Mouse (Mus musculus) brain, embryonic 14.5 days (tissue): ENCODE results near the gene Abcg4. TPM values are rescaled to one million over a fixed set of nuclear protein-coding genes. Genes with fewer than 3 reads are reported as not detected.
"Not testable (repeated sequence)": the region's sequence is repeated elsewhere in the genome, so short reads cannot be mapped to it uniquely, and the experiment has no call there.

Experiments
- DNase-seq: peaks from one replicate; pipeline ENCODE4 v3.0.0-alpha.2; 2011; ENCODE audit warnings: low read depth
- CTCF ChIP-seq: fragments of 200-500 bp; IDR thresholded peaks from 2 replicates; pipeline ENCODE4 v1.5.1; 2012; ENCODE audit warnings: inconsistent platforms, mild to moderate bottlenecking, moderate library complexity, borderline replicate concordance; ENCODE audit not compliant: insufficient read depth, insufficient read length; ENCODE audit errors: extremely low read depth
- POLR2A ChIP-seq: fragments of 200-500 bp; IDR thresholded peaks from 2 replicates; pipeline ENCODE4 v1.6.1; 2012; ENCODE audit warnings: mild to moderate bottlenecking, inconsistent platforms, borderline replicate concordance; ENCODE audit not compliant: poor library complexity, insufficient read depth, insufficient read length, severe bottlenecking; ENCODE audit errors: extremely low read depth
- polyA plus RNA-seq: library from polyadenylated mRNA; depleted of rRNA; stranded (reverse); fragments of >200 nt; gene quantifications from 2 replicates; pipeline ENCODE4 v1.2.3, GENCODE M21; 2012

Gene Abcg4
- polyA plus RNA-seq, 1 experiment, result 72.9 TPM

GRCm38 (mm10) chr9:44317452-44317851, 29.0 kb upstream of the Abcg4 start:
- no peak for TF ChIP-seq CTCF
- TF ChIP-seq POLR2A, result no peak

GRCm38 (mm10) chr9:44314910-44315309, 26.5 kb upstream of the Abcg4 start:
- TF ChIP-seq CTCF (no peak), POLR2A (no peak)
- DNase-seq, result no peak

More at GRCm38 (mm10) chr9:44317452-44317851, 29.0 kb upstream of the Abcg4 start:
- no peak for DNase-seq

- no peak for DNase-seq
- TF ChIP-seq CTCF (no peak), POLR2A (no peak)
Observed at GRCm38 (mm10) chr9:44314257-44314547, 25.8 kb upstream of the Abcg4 start.

GRCm38 (mm10) chr9:44313476-44314256, 25.3 kb upstream of the Abcg4 start:
- peak; percentile 54 for DNase-seq
- no peak for TF ChIP-seq POLR2A
- no peak for TF ChIP-seq CTCF

GRCm38 (mm10) chr9:44311136-44312134, 23.0 kb upstream of the Abcg4 start:
- TF ChIP-seq CTCF (no peak), POLR2A (no peak)
- peak; percentile 32 for DNase-seq

- TF ChIP-seq POLR2A (no peak), CTCF (no peak)
- DNase-seq, result no peak
Observed at GRCm38 (mm10) chr9:44310750-44311135, 22.3 kb upstream of the Abcg4 start.

- no peak for TF ChIP-seq CTCF
- TF ChIP-seq POLR2A, result no peak
- no peak for DNase-seq
Observed at GRCm38 (mm10) chr9:44309756-44310155, 21.3 kb upstream of the Abcg4 start.

- TF ChIP-seq CTCF, result no peak
- no peak for DNase-seq
Observed at GRCm38 (mm10) chr9:44307248-44307647, 18.8 kb upstream of the Abcg4 start.

- DNase-seq, result no peak
- no peak for TF ChIP-seq CTCF
- no peak for TF ChIP-seq POLR2A
Observed at GRCm38 (mm10) chr9:44306532-44306931, 18.1 kb upstream of the Abcg4 start.

GRCm38 (mm10) chr9:44305466-44306079, 17.2 kb upstream of the Abcg4 start, which contains the start of gene Hinfp:
TSS of gene Hinfp (minus strand) at chr9:44305671.
- DNase-seq, result peak; percentile 100
- no peak for TF ChIP-seq CTCF
- TF ChIP-seq POLR2A, result peak; percentile 93; the same call in 1 of the 2 replicates

GRCm38 (mm10) chr9:44300001-44300400, 11.6 kb upstream of the Abcg4 start:
- not testable (repeated sequence) for DNase-seq

GRCm38 (mm10) chr9:44292490-44292889, 4.1 kb upstream of the Abcg4 start:
- DNase-seq, result peak; percentile 67
- TF ChIP-seq POLR2A, result no peak
- peak; percentile 57; the same call in 1 of the 2 replicates for TF ChIP-seq CTCF

GRCm38 (mm10) chr9:44288959-44289291, 510 bp upstream of the Abcg4 start:
- peak; percentile 40 for DNase-seq
- TF ChIP-seq POLR2A, result no peak
- no peak for TF ChIP-seq CTCF
